Mouse (Mus musculus) spleen, postnatal 10 days (tissue): Measurements from ENCODE around the gene Spef2.
"Not testable (repeated sequence)": the region's sequence is repeated elsewhere in the genome, so short reads cannot be mapped to it uniquely, and the experiment has no call there.

Experiments
- DNase-seq, 2 experiments: peaks; one replicate each; pipeline ENCODE4 v3.0.0; 2021 to 2022; ENCODE audit warnings: low spot score in 2 of 2

The Spef2 gene

DNA sequence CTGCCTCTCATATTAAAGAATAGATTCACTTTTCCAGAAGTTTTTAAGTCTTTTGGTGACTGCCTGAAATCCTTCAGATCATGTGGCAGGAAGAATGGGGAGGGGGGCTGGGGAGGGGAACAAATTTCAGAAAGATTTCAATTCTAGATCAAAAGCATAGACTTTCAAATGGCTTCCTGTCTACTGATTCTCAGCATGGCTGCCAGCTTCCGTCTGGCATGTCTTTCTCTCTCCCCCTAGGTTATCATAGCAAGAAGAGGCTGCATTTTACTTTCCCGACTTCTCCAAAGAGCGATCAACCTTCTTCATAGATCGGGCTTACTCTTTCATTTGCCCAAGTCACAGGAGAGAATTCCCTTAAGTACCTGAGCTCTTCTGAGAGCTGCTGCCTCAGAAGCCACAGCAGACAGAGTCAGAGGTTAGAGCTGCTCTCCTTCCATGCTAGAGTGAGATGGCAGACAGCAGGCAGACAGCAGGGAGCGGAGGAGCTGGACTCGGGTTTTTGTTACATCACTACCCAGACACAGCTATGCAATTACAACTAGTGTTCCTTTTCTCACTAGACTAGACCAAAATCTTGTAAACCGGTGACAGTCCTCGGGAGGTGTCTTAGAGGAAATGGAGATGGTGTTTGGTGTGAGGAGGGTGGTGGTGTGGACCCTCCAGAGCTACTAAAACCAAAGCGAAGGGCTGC lies 71.2 kb downstream of the Spef2 start:
- no peak for DNase-seq

DNA sequence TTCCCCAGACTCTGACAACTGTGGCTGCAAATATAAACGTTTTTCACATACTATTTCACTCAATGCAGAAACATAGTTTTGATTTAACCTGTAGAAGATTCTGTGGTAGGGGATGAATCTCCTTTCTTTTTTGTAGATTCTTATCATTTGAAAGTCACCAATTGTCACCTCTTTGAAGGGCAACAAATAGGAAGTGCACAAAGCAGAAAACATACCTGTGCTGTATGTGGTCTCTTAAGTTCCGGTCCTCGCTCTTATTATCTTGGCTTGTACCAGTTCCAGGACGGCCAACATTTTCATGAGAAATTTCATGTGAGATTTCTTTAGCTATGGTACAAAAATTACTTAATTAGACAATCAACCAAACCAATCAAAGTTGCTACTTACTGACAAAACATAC lies 80.1 kb downstream of the Spef2 start:
- no peak for DNase-seq

DNA sequence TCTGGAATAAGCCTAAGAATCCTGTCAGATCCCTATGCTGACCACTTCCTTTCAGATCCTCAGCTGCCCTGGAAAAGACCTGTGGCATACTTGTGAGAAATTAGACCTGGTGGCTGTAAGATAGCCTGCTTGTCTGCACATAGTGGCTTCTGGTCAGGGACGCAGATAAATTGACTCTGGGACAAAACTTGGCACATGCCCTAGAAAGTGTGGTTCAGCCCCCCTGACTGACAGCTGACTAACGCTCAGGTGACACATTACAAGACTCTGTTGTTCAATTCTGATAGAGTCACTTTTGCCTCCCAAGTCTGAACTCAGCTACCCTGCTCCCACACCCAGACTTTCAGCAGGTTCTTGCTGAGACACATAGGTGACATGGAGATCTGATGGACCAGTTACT lies 83.7 kb downstream of the Spef2 start:
- not testable (repeated sequence) for DNase-seq

DNA sequence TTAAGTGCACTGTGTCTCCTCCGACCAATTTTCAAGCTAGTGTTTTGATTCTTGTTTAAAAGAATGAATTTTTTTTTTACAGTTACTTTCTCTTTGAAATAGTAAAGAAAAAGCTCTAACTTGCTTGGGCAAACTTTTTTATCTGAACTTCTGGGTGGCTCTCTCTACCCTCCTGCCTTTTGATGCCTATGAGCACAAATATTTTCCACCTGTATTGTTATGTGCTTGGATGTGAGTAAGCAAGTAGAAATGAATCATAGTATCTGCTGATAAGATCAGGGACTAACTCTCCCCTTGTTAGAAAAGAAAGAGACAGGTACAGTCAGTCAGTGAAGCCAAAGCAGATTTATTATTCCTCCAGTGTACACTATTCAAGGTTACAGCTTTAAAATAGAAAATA lies 87.5 kb downstream of the Spef2 start:
- no peak for DNase-seq

DNA sequence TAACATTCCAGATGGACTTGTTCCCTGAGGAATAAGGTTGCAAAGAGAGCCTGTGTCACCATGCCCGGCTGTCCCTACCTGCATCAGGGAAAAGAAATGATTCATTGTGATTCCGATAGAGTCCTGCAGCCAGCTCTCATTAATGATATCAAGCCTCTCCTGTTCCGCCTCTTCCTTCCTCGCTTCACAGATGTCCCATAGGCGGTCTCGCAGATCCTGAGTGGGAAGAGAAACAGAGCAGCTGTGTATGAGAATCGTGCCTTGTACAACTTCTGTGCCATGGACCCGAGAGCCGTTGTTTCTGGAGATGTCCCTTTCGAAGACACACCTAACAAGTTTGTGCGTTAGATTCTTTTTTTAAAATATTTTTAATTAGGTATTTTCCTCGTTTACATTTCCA lies 114.2 kb downstream of the Spef2 start:
- no peak for DNase-seq

DNA sequence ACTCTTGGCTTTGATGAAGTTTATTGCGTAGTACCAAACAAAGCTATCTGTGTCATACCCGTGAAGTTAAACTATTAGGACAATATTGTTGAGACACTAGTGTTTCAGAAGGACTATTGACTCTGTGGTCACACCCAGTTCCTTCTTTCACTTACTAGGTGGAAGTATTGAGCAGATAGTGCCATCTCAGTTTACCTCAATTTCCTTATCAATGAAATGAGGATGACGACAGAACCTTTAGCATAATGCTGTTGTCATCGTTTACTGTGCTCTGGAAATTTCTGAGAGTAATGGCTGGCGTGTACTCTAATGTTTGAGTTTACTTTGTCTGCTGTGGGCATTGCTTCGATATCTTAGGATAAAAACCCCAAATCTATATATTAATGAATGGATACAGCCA lies 117.0 kb downstream of the Spef2 start:
- DNase-seq, result no peak

DNA sequence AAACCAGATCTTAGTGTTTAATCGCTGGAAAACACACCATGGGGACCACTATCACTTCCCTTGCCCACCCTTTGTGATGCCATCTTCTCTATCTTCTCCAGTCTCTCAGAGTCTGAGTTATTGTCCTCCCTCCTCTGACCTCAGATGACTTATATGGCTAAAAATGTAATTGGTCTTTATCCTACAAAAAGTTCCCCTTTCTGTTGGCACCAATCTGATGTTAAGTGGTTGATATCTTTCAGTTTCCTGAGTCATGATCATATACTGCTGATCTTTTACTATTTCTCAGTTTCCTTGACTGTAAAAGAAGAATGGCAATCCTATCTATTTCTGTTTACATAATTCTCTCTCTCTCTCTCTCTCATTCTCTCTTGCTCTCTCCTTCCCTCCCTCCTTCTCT lies 119.0 kb downstream of the Spef2 start:
- DNase-seq, result no peak

DNA sequence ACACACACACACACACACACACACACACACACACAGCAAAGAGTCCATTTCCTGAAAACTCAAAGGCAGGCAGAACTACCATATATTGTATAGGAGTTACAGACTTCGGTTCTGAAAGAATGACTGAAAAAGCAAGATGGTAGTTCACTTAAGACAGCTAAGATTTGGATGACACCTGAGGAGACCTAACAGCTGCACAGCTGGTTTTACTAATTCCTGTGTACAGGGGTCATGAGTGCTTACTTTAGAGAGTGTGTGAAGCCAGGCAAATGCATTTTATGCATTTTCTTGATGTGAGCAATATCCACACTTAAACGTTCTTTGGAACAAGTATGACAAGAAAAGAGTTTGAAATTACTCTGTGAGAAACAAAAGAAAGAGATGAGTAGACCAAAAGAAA lies 124.0 kb downstream of the Spef2 start:
- DNase-seq, result no peak

DNA sequence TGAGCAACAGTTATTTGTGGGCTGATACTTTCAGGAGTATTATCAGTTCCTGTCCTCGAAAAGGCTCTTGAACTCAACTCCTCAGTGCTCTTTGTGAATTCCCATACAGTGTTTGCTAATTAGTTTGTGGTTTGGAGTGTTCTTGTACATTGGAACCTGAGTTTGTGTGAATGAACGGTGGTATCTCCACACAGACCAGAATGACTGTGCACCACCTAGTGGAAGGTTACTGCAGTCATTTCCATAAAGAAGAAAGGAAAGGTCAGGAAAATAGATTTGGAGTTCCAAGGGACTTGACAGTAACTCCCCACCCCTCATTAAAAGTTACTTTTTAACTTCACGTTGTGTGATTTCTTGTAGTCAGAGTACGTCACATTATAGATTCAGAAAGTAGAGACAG lies 140.5 kb downstream of the Spef2 start:
- DNase-seq, result no peak

DNA sequence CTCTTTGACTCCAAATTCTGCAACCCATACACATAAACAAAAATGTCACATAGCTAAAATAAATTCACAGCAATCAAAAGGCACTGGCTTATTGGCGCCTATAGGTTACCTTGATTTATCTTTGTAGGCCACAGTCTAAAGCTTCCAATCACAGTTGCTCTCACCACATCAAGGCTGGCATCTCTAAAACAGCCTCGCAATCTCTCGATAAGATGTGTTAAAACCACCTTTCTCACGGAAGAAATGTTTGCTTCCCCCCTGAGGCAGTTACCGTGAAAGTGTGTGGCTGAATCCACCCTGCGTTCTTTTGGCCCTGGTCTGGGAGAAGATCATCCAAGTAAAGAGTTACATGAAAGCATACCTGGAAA lies 148.6 kb downstream of the Spef2 start:
- DNase-seq, result no peak

DNA sequence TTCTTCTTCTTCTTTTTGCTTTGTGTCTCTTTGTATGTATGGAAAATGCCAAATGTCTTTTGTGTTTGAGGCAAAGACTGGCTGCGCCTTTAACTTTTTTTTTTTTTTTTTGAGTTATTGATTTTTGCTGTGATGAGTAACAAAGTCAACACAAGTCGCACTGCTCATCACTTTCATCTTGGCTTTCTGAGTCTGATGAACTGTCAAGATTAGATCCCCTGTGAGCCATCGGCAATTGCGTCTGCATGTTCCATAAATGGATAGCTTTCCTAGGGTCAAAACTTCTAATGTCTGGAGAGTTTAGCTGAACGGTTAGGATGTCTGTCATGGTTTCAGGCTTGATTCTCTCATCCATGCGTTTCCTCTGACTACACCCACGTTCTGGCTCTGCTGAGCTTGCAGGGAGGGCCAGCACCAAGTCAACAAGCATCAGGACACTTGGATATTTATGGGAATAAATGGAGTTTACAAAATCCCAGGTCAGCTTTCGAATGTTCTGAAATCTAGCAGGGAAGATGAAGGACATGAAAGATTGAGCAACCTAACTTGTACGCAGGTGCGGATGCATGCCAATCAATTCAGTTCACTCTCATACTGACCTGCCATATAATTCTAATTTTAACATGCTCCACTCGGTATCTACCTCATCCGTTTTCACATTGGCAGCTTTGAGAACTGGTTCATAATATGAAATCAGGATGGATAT lies 149.1 kb downstream of the Spef2 start:
- no peak for DNase-seq

DNA sequence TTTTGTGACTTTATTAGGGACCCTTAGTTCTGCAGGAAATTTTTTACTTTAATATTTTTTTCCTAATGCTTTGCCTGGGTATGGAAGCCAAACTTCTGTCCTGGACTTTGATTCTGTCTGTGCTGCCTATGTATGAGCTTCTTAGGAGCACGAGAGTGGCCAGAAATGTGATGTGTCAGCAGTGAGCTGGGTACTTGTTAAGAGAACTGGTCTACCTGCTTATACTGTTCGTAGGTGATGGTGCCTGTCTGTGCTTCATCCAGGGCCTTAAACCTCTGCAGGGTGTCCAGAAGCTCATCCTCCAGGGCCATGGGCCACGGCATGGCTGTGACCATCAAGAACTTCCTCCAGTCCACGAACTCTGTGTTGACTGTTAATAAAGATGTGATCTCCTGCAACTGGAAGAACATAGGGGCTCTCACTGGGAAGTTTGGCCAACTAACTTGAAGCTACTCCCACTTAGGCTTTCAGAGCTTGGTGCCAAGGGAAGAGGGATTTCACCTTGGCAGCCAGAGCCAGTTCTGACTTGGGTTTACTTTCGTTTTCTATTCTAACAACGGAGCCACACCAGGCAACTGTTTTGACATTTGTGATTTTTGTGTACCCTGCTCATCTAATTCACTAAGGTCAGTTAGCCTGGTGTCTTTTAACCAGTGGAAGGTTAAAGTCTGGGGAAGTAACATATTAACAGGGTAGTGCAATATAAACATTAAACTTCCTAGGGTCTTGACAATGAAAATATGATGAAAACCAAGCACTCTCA lies 152.2 kb downstream of the Spef2 start:
- no peak for DNase-seq

DNA sequence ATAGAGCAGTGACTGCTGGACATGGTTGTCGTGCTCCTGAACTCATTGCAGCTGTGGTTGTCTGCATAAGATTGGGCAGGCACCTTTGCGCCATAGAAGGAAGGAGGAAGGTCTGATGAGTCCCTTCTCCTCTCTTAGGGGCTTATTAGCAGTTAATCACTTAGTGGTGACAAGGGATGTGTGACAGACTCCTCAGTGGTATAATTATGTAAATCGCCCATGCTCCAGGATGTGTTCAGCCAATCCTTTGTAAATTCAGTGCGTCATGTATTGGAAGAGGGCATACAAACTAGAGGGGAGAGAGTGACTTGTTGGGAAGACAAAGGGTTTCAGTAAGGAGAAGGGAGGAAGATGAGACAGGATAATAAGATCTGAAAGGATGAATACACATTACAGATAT lies 158.7 kb downstream of the Spef2 start:
- no peak for DNase-seq

DNA sequence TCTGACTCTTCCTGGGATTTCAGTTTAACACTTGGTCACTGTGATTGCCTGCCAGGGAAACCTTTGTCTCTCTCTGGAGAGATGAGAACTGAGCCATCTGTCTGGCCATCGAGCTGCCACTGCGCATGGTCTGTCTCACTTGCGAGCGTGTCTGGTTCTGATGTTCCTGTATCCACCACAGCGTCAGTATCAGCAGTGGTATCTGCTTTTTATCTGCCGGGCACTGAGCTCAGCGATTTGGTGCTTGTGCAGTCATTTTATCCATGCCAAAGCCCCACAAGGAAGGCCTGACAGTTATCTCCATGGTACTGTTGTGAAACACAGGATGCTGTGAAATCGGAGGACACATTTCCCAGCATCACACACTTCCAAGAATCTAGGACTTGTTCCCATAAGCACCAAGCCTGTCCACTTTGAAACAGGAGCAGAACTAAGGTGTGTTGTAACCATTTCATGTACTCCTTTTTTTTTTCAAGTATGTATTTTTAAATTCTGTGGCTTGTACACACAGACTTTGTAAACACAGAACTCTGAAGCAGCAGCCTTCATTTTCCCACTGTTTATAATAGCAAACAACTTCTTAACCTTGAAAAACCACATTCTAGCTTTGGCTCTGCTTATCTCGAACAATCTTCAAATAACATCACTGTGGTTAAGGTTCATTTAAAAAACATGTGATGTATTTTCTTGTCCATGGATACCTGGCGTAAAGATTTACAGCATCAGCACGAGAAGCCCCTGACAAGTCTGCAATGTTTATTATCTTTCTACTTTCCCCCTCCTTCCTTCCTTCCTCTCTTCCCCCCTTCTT lies 168.0 kb downstream of the Spef2 start:
- no peak for DNase-seq

DNA sequence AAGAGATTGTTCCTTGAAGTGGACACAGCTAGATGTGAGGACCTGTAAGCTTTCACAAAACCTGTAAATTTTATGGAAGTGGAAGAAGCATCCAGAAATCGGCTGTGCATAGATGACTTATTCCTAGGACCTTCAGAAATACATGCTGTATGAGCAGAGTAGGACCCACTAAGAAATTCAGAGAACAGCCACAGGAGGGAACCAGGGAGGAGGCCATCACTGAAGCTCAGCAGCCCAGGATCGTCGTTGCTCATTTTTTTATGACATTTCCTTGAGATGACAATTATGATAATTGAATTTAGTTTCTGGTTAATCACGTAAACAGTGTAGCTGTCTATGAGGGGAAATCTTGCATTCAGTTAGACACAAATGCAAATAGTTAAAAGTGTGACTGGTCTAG lies 171.4 kb downstream of the Spef2 start:
- peak in 1 of 2 experiments; percentile 33 for DNase-seq

DNA sequence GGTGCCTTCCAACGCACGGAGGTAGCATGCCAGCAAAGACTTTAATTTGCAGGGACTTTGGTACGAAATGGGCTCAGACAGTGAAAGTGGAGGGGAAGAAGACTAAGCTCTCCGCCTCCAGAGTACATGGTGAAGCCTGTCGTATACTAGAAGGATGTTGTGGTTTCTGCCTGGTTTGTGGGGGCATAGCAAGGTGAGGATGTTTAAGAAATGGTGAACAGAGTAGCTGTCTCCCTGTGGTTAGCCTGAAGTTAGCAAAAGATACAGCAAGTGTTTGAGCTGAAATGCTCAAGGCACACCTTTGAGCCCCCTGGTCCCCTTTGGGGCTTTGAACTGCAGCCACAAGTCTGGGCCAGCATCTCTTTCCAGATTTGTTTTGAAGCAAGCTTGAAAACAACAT lies 173.9 kb downstream of the Spef2 start:
- DNase-seq, result no peak

DNA sequence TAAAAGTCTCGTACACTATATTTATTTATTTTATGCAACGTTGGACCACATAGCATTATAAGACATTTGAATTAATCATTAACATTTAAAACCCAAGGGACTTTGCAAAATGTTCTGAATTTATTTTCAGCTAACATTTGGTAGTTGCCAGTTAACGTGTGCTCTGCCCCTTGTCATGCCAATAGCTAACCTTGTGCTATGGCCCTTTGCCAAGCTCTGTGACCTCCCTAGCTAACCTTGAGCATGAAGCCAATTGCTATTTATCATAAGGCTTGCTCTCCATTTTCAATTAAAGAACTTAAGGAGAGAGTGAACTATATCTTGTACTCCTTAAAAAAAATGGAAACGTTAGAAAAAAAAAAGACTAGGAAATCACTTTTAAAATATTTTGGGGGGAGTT lies 175.3 kb downstream of the Spef2 start:
- DNase-seq, result no peak

DNA sequence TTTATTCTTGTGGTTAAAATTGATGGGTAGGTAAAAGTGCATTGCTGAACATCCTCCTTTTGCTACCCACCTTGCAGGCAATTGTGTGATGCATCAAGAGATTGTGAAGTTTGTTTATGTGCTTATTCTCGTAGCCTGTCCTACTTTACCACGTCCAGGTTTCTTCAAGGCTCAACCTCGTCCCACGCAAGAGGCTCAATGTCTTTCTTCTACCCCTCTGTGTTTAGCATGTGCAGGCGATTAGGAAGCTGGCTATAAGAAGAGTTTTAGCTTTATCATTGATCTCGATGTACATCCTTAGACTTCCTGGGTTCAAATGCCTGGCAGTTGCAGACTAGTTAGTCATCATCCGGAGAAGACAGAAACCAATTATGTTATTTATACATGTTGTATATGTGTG lies 176.0 kb downstream of the Spef2 start:
- DNase-seq, result no peak

DNA sequence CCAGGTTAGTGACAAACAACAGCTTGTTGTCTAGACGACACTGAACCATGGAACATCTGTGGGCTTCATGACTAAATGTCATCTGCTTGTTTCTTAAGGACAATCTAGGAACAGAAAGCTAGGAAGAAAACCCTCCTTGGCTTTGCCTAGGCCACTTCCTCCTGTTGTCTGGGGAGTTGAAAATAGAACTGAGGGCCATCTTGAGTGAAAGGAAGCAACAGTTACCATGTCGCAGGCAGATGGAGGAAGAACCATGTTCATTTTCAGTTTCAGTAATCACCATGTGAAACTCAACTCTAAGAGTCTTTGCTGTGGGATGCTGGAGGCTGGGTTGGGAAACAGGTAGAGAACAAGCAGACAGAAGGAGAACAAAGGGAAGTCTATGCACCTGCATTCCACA lies 176.8 kb downstream of the Spef2 start:
- DNase-seq, result no peak

DNA sequence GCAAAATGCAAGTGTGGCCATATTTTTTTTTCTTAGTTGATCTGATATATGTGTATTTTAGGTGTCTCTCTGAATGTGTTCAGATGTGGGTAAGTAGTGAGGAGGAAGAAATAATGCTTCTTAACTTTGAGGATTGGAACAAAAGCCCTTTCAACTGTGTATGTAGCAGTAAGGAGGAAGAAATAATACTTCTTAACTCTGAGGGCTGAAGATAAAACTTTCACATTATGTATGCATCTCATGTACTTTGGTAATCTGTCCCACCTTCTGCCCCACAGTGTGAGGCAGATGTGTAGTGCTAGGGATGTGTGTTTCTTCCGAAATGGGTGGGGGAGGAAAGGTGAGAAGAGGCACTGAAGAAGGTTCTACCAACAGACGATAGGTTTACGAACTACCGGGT lies 181.4 kb downstream of the Spef2 start:
- no peak for DNase-seq

DNA sequence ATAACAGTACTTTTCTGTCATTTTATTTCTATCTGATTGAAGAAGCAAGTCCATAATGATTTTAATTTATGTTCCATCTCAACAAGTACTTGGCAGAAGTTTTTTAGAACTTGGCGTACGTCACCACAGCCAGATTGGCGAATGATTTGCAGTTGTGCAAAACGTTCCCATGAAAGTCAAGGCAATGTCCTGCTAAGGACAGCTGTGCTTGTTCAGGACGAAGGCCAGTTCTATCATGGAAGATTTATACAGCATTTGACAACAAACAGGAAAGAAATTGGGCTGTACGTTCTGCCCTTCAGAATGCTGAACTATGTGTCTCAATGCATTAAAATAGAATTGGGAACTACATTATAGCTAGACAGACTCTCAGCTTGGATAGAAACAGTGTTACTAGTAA lies 183.3 kb downstream of the Spef2 start:
- no peak for DNase-seq

DNA sequence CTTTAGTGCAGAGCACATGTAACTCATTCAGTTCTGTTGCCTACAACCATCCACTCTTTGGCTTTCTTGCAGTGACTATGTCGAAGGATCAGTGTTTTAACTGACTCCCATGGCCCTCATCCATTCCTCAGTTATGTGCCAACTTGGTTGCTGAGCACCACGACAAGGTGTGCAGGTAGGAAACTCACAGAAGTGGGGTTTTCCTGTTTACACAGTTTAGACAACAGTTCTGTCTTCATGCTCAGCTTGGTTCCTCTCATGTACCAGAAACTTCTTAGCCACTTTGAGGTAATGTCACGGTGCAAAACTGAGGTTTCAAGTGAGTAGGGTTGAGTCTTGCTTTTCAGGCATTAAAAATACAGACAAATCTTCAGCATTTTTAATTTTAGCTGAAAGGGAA lies 184.5 kb downstream of the Spef2 start:
- DNase-seq, result no peak
